Mouse (Mus musculus): Measurements from ENCODE around the gene Cyp1a2. TPM values are rescaled to one million over a fixed set of nuclear protein-coding genes. Genes with fewer than 3 reads are reported as not detected.

Cyp1a2 gene
- polyA plus RNA-seq, 1 experiment from 2014 or later: not detected

- Histone ChIP-seq H3K9me3 (replicated peaks; ENCODE audit: control insufficient read depth, low read length) (no peaks in the 10 kb centered on the region), H3K4me2 (ENCODE audit: low read depth, low read length) (no peak overlapping the region), H3K27ac (replicated peaks; ENCODE audit: low read depth, low read length) (no peak overlapping the region; the same call in 1 of the 2 replicates), H3K36me3 (replicated peaks; ENCODE audit: control insufficient read depth, insufficient read depth, low read depth, low read length) (no peaks in the 10 kb centered on the region), H3K4me3 (ENCODE audit: low read depth, low read length) (no peak overlapping the region), H3K9ac (replicated peaks; ENCODE audit: low read length) (no peak overlapping the region), H3K4me1 (ENCODE audit: control insufficient read depth, insufficient read depth, low read length) (no peaks in the 10 kb centered on the region), H3K27me3 (ENCODE audit: control insufficient read depth, insufficient read depth, low read length) (peaks cover 5% of the 10 kb centered on the region; the same call in 1 of the 2 replicates)
- ATAC-seq (replicated peaks; ENCODE audit: insufficient number of reproducible peaks, low FRiP score, low TSS enrichment, low read depth) (no peak), DNase-seq (ENCODE audit: low spot score) (no peak)
- 34% methylated on average over 3 of the region's 3 CpGs for WGBS
Observed at GRCm38 (mm10) chr9:57652855-57653254, 30.6 kb downstream of the Cyp1a2 start.

GRCm38 (mm10) chr9:57652351-57652750 is 31.2 kb downstream of the Cyp1a2 start:
- Histone ChIP-seq H3K4me3 (ENCODE audit: low read depth, low read length) (no peak overlapping the region), H3K9me3 (replicated peaks; ENCODE audit: control insufficient read depth, low read length) (no peaks in the 10 kb centered on the region), H3K27me3 (ENCODE audit: control insufficient read depth, insufficient read depth, low read length) (peaks cover 5% of the 10 kb centered on the region; the same call in 1 of the 2 replicates), H3K4me2 (ENCODE audit: low read depth, low read length) (no peak overlapping the region), H3K4me1 (ENCODE audit: control insufficient read depth, insufficient read depth, low read length) (no peaks in the 10 kb centered on the region), H3K27ac (replicated peaks; ENCODE audit: low read depth, low read length) (no peak overlapping the region), H3K9ac (replicated peaks; ENCODE audit: low read length) (no peak overlapping the region), H3K36me3 (replicated peaks; ENCODE audit: control insufficient read depth, insufficient read depth, low read depth, low read length) (no peaks in the 10 kb centered on the region)
- 65% methylated on average over 9 of the region's 9 CpGs for WGBS
- DNase-seq (ENCODE audit: low spot score): no peak
- no peak for ATAC-seq (replicated peaks; ENCODE audit: insufficient number of reproducible peaks, low FRiP score, low TSS enrichment, low read depth)

- DNase-seq (ENCODE audit: low spot score) (peak; percentile 56), ATAC-seq (replicated peaks; ENCODE audit: insufficient number of reproducible peaks, low FRiP score, low TSS enrichment, low read depth) (no peak)
- no peak overlapping the region for H3K4me3 ChIP-seq (ENCODE audit: low read depth, low read length)
- H3K27ac ChIP-seq (replicated peaks; ENCODE audit: low read depth, low read length): no peak overlapping the region
- peak overlapping the region; percentile 25; the same call in 1 of the 2 replicates for H3K9ac ChIP-seq (replicated peaks; ENCODE audit: low read length)
- H3K4me1 ChIP-seq (ENCODE audit: control insufficient read depth, insufficient read depth, low read length): no peaks in the 10 kb centered on the region
- no peaks in the 10 kb centered on the region for H3K9me3 ChIP-seq (replicated peaks; ENCODE audit: control insufficient read depth, low read length)
- WGBS: 13% methylated on average over 6 of the region's 6 CpGs
- peaks cover 5% of the 10 kb centered on the region; the same call in 1 of the 2 replicates for H3K27me3 ChIP-seq (ENCODE audit: control insufficient read depth, insufficient read depth, low read length)
- no peaks in the 10 kb centered on the region for H3K36me3 ChIP-seq (replicated peaks; ENCODE audit: control insufficient read depth, insufficient read depth, low read depth, low read length)
- H3K4me2 ChIP-seq (ENCODE audit: low read depth, low read length): no peak overlapping the region
Observed at GRCm38 (mm10) chr9:57650786-57651311, 32.7 kb downstream of the Cyp1a2 start.

GRCm38 (mm10) chr9:57650130-57650785 is 33.2 kb downstream of the Cyp1a2 start:
- no peak overlapping the region for H3K27ac ChIP-seq (replicated peaks; ENCODE audit: low read depth, low read length)
- no peak for ATAC-seq (replicated peaks; ENCODE audit: insufficient number of reproducible peaks, low FRiP score, low TSS enrichment, low read depth)

GRCm38 (mm10) chr9:57647286-57648108 is 36.0 kb downstream of the Cyp1a2 start:
- WGBS: 71% methylated on average over 4 of the region's 4 CpGs
- Histone ChIP-seq H3K4me1 (ENCODE audit: control insufficient read depth, insufficient read depth, low read length) (peaks cover 7% of the 10 kb centered on the region; the same call in 1 of the 2 replicates), H3K4me3 (ENCODE audit: low read depth, low read length) (no peak overlapping the region)

More at GRCm38 (mm10) chr9:57650130-57650785, 33.2 kb downstream of the Cyp1a2 start:
- no peak for DNase-seq (ENCODE audit: low spot score)
- H3K4me1 ChIP-seq (ENCODE audit: control insufficient read depth, insufficient read depth, low read length): no peaks in the 10 kb centered on the region
- no peak overlapping the region for H3K9ac ChIP-seq (replicated peaks; ENCODE audit: low read length)
- 93% methylated on average over 6 of the region's 6 CpGs for WGBS
- H3K9me3 ChIP-seq (replicated peaks; ENCODE audit: control insufficient read depth, low read length): no peaks in the 10 kb centered on the region
- H3K4me3 ChIP-seq (ENCODE audit: low read depth, low read length): no peak overlapping the region
- no peaks in the 10 kb centered on the region for H3K36me3 ChIP-seq (replicated peaks; ENCODE audit: control insufficient read depth, insufficient read depth, low read depth, low read length)
- H3K27me3 ChIP-seq (ENCODE audit: control insufficient read depth, insufficient read depth, low read length): peaks cover 5% of the 10 kb centered on the region; the same call in 1 of the 2 replicates
- no peak overlapping the region for H3K4me2 ChIP-seq (ENCODE audit: low read depth, low read length)

GRCm38 (mm10) chr9:57646551-57647103 is 36.9 kb downstream of the Cyp1a2 start:
- DNase-seq (ENCODE audit: low spot score) (no peak), ATAC-seq (replicated peaks; ENCODE audit: insufficient number of reproducible peaks, low FRiP score, low TSS enrichment, low read depth) (no peak)
- Histone ChIP-seq H3K4me1 (ENCODE audit: control insufficient read depth, insufficient read depth, low read length) (peaks cover 7% of the 10 kb centered on the region; the same call in 1 of the 2 replicates), H3K4me3 (ENCODE audit: low read depth, low read length) (no peak overlapping the region), H3K27me3 (ENCODE audit: control insufficient read depth, insufficient read depth, low read length) (no peaks in the 10 kb centered on the region), H3K27ac (replicated peaks; ENCODE audit: low read depth, low read length) (no peak overlapping the region), H3K36me3 (replicated peaks; ENCODE audit: control insufficient read depth, insufficient read depth, low read depth, low read length) (no peaks in the 10 kb centered on the region; the same call in none of the 2 replicates), H3K9me3 (replicated peaks; ENCODE audit: control insufficient read depth, low read length) (no peaks in the 10 kb centered on the region), H3K9ac (replicated peaks; ENCODE audit: low read length) (no peak overlapping the region), H3K4me2 (ENCODE audit: low read depth, low read length) (no peak overlapping the region)
- WGBS: 67% methylated on average over 12 of the region's 12 CpGs

More at GRCm38 (mm10) chr9:57647286-57648108, 36.0 kb downstream of the Cyp1a2 start:
- Histone ChIP-seq H3K27ac (replicated peaks; ENCODE audit: low read depth, low read length) (no peak overlapping the region), H3K4me2 (ENCODE audit: low read depth, low read length) (no peak overlapping the region), H3K27me3 (ENCODE audit: control insufficient read depth, insufficient read depth, low read length) (no peaks in the 10 kb centered on the region), H3K36me3 (replicated peaks; ENCODE audit: control insufficient read depth, insufficient read depth, low read depth, low read length) (no peaks in the 10 kb centered on the region), H3K9me3 (replicated peaks; ENCODE audit: control insufficient read depth, low read length) (no peaks in the 10 kb centered on the region), H3K9ac (replicated peaks; ENCODE audit: low read length) (no peak overlapping the region)
- DNase-seq (ENCODE audit: low spot score) (no peak), ATAC-seq (replicated peaks; ENCODE audit: insufficient number of reproducible peaks, low FRiP score, low TSS enrichment, low read depth) (no peak)

- H3K9ac ChIP-seq (replicated peaks; ENCODE audit: low read length): peak overlapping the region; percentile 98
- H3K27ac ChIP-seq (replicated peaks; ENCODE audit: low read depth, low read length): peak overlapping the region; percentile 94
- H3K27me3 ChIP-seq (ENCODE audit: control insufficient read depth, insufficient read depth, low read length): no peaks in the 10 kb centered on the region
- H3K36me3 ChIP-seq (replicated peaks; ENCODE audit: control insufficient read depth, insufficient read depth, low read depth, low read length): no peaks in the 10 kb centered on the region; the same call in none of the 2 replicates
- WGBS: under 1% methylated on average over 60 of the region's 85 CpGs
- H3K4me1 ChIP-seq (ENCODE audit: control insufficient read depth, insufficient read depth, low read length): peaks cover 15% of the 10 kb centered on the region
- no peaks in the 10 kb centered on the region for H3K9me3 ChIP-seq (replicated peaks; ENCODE audit: control insufficient read depth, low read length)
- H3K4me2 ChIP-seq (ENCODE audit: low read depth, low read length): peak overlapping the region; percentile 80
- DNase-seq (ENCODE audit: low spot score): peak; percentile 93
- H3K4me3 ChIP-seq (ENCODE audit: low read depth, low read length): peak overlapping the region; percentile 98
- peak; percentile 79 for ATAC-seq (replicated peaks; ENCODE audit: insufficient number of reproducible peaks, low FRiP score, low TSS enrichment, low read depth)
Observed at GRCm38 (mm10) chr9:57644944-57645893, 38.3 kb downstream of the Cyp1a2 start.

Data from embryonic facial prominence, embryonic 11.5 days (tissue).